Mouse (Mus musculus) stomach, postnatal 0 days (tissue): ENCODE data around the gene Ly6f.

ENCODE experiments used
- CTCF ChIP-seq: IDR thresholded peaks from 2 replicates; pipeline ENCODE4 v1.5.1; 2016; ENCODE audit warnings: antibody characterized with exemption, low read depth, mild to moderate bottlenecking, moderate library complexity
- EP300 ChIP-seq: optimal IDR thresholded peaks from 2 replicates; pipeline ENCODE3; 2016; ENCODE audit warnings: antibody characterized with exemption

DNA sequence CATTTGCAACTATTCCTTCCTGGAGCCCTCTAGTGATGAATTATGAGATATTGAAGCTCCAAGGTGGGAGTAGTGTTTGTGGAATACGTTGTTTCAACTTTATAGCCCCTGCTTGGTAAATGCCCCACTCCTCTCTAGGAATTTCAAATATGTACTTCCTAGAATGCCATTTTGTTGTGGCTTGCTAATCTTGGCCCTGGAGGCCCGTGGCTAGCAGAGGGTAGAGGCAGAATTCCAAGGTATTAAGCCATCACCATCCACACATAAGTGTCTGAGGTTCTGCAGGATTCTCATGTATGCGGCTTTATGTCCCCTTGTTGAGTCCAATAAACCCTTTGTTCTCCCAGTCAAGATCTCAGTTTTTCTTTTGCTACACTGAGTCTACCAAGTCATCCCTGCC is 3.7 kb downstream of the Ly6f start:
- TF ChIP-seq CTCF = no peak
- TF ChIP-seq EP300 = no peak
